Mouse (Mus musculus): ENCODE data around the gene Olfr543. TPM values are rescaled to one million over a fixed set of nuclear protein-coding genes. Genes with fewer than 3 reads are reported as not detected.
"Not testable (repeated sequence)": the region's sequence is repeated elsewhere in the genome, so short reads cannot be mapped to it uniquely, and the experiment has no call there.

The Olfr543 gene
- total and polyA plus RNA-seq, 2 experiments = not detected

DNA sequence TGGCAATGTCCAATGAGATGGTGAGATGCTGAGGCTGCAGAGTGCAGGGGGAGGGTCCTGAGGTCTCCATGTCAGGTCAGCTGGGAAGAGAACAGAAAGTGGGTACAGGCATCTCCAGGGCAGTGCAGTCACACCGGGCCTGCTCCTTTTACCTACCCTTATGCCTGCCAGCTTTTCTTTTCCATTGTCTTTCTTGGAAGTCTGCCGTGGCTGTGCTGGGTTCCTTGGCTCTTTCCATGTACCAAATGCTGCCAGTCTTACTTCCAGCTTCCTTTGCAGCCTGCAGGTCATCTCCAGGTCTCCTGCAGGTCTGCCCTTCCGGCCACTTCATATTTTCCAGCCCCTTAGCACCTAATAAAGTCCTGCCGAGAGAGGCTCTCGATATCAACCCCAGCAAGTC lies 20.5 kb upstream of the Olfr543 start:
- TF ChIP-seq CTCF (IDR thresholded peaks at IDR 0.05; ENCODE audit: low read depth, low read length) (no peak), POLR2A (IDR thresholded peaks at IDR 0.05; ENCODE audit: extremely low read depth, insufficient read depth, low read length) (no peak)
- Histone ChIP-seq H3K36me3 (ENCODE audit: control insufficient read depth, insufficient read depth, low read length) (no peaks in the 10 kb centered on the region), H3K9ac (ENCODE audit: low read depth, low read length) (no peak overlapping the region), H3K4me3 (ENCODE audit: insufficient read depth, low read depth, low read length) (no peak overlapping the region), H3K4me1 (ENCODE audit: control insufficient read depth, insufficient read depth, low read length) (no peaks in the 10 kb centered on the region), H3K79me2 (ENCODE audit: control insufficient read depth, insufficient read depth, low read length) (no peaks in the 10 kb centered on the region), H3K27me3 (ENCODE audit: control insufficient read depth, insufficient read depth, low read length) (peaks cover 3% of the 10 kb centered on the region; the same call in 1 of the 2 replicates), H3K27ac (replicated peaks; ENCODE audit: insufficient read depth, low read depth, low read length) (no peak overlapping the region)
- WGBS = 72% methylated on average over 5 of the region's 5 CpGs
- DNase-seq (ENCODE audit: extremely low read depth, low read depth, low spot score) = no peak

DNA sequence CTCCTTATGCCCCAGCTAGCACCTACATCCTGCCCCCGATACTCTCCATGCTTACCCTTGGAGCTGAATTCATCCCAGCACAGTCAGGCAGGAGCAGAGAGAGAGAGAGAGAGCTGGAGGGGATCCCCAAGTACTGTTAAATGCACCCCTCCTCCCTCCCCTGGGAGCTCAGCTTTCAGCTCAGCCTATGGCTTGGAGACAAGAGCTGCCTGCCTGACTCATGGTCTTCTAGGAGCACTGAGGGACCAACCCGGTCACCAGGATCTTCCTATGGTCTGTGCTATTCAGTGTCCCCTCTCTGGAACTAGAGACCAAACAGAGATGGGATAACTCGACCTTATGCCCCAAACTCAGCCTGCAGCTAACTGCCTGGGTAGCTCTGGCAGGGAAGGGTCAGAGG lies 18.0 kb upstream of the Olfr543 start, which contains the start of gene Olfr545:
Olfr545 (minus strand) TSS at position 101 of the 400 bp plus-strand sequence.
- 60% methylated on average over 3 of the region's 3 CpGs for WGBS
- TF ChIP-seq POLR2A (IDR thresholded peaks at IDR 0.05; ENCODE audit: extremely low read depth, insufficient read depth, low read length) = no peak
- TF ChIP-seq CTCF (IDR thresholded peaks at IDR 0.05; ENCODE audit: low read depth, low read length) = no peak
- peaks cover 3% of the 10 kb centered on the region; the same call in 1 of the 2 replicates for H3K27me3 ChIP-seq (ENCODE audit: control insufficient read depth, insufficient read depth, low read length)
- H3K4me1 ChIP-seq (ENCODE audit: control insufficient read depth, insufficient read depth, low read length) = no peaks in the 10 kb centered on the region
- no peaks in the 10 kb centered on the region for H3K79me2 ChIP-seq (ENCODE audit: control insufficient read depth, insufficient read depth, low read length)
- no peaks in the 10 kb centered on the region for H3K36me3 ChIP-seq (ENCODE audit: control insufficient read depth, insufficient read depth, low read length)
- H3K9ac ChIP-seq (ENCODE audit: low read depth, low read length) = no peak within 1 kb of the TSS
- no peak within 1 kb of the TSS for H3K27ac ChIP-seq (replicated peaks; ENCODE audit: insufficient read depth, low read depth, low read length)
- H3K4me3 ChIP-seq (ENCODE audit: insufficient read depth, low read depth, low read length) = no peak within 1 kb of the TSS
- no peak for DNase-seq (ENCODE audit: extremely low read depth, low read depth, low spot score)

DNA sequence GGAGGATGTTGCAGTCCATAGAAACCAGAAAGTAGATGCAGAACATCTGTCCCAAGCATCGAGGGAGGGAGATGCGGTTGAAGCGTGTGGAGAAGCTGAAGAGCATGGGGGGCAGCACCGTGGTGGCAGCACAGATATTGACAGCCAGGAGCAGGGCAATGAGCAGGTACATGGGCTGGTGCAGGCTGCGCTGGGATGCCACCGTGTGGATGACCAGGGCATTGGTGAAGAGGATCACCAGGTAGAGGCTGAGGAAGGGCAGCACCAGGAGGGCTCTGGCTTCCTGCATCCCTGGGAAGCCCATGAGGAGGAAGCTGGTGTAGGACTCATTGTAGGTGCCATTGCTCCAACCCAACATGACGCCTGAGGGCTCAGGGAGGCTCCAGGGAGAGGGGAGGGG lies 12.9 kb upstream of the Olfr543 start:
- not testable (repeated sequence) for H3K79me2 ChIP-seq (ENCODE audit: control insufficient read depth, insufficient read depth, low read length); H3K9ac ChIP-seq (ENCODE audit: low read depth, low read length); DNase-seq (ENCODE audit: extremely low read depth, low read depth, low spot score); H3K4me1 ChIP-seq (ENCODE audit: control insufficient read depth, insufficient read depth, low read length); H3K27ac ChIP-seq (replicated peaks; ENCODE audit: insufficient read depth, low read depth, low read length); H3K36me3 ChIP-seq (ENCODE audit: control insufficient read depth, insufficient read depth, low read length); H3K27me3 ChIP-seq (ENCODE audit: control insufficient read depth, insufficient read depth, low read length); H3K4me3 ChIP-seq (ENCODE audit: insufficient read depth, low read depth, low read length)
- 48% methylated on average over 7 of the region's 7 CpGs for WGBS

DNA sequence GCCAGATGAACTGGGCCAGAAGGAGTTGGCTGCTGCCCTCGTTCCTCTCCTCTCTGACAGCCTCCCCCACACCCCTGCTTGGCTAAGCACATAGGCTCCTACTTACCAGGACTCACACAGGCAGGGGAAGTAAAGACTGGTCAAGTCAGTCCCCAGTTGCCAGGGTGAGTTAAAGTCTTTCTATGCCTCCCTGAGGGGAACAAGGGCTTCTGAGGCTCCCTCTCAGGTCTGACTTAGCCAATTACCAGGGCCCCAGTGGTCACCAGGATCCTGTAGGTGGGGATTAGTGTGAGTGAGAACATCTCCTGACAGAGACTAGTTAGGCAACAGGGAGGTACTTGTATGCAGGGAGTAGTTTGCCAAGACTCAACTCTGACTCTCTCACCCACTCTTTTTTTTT lies 6.7 kb upstream of the Olfr543 start, which contains the start of gene Olfr544:
Olfr544 (minus strand) TSS at position 153 of the 400 bp plus-strand sequence.
- TF ChIP-seq POLR2A (IDR thresholded peaks at IDR 0.05; ENCODE audit: extremely low read depth, insufficient read depth, low read length) = no peak
- TF ChIP-seq CTCF (IDR thresholded peaks at IDR 0.05; ENCODE audit: low read depth, low read length) = no peak
- Histone ChIP-seq H3K9ac (ENCODE audit: low read depth, low read length) (no peak within 1 kb of the TSS), H3K27me3 (ENCODE audit: control insufficient read depth, insufficient read depth, low read length) (no peaks in the 10 kb centered on the region), H3K79me2 (ENCODE audit: control insufficient read depth, insufficient read depth, low read length) (no peaks in the 10 kb centered on the region), H3K36me3 (ENCODE audit: control insufficient read depth, insufficient read depth, low read length) (no peaks in the 10 kb centered on the region), H3K4me1 (ENCODE audit: control insufficient read depth, insufficient read depth, low read length) (no peaks in the 10 kb centered on the region), H3K27ac (replicated peaks; ENCODE audit: insufficient read depth, low read depth, low read length) (no peak within 1 kb of the TSS), H3K4me3 (ENCODE audit: insufficient read depth, low read depth, low read length) (no peak within 1 kb of the TSS)
- WGBS = 58% methylated on average over 1 of the region's 1 CpGs
- DNase-seq (ENCODE audit: extremely low read depth, low read depth, low spot score) = no peak

DNA sequence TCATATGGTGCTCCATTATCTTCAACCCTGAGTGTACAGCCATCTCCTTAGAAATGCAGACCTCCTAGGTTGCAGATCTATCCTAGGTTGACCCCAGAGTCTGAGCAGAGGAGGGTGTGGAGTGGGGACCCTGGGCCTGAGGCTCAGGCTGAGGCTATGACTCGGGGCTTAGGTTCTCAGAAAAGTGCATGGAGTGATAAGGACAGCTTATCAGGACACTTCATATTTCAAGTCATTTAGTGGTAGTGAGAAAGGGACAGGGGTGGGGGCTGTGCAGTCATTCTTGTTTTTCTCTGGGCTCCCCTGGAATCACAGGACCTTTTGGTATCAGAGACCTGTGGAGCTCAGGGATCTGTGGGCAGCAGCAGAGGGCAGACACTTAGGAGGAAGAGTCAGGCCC lies 4.6 kb upstream of the Olfr543 start:
- 70% methylated on average over 1 of the region's 1 CpGs for WGBS
- no peak for DNase-seq (ENCODE audit: extremely low read depth, low read depth, low spot score)

DNA sequence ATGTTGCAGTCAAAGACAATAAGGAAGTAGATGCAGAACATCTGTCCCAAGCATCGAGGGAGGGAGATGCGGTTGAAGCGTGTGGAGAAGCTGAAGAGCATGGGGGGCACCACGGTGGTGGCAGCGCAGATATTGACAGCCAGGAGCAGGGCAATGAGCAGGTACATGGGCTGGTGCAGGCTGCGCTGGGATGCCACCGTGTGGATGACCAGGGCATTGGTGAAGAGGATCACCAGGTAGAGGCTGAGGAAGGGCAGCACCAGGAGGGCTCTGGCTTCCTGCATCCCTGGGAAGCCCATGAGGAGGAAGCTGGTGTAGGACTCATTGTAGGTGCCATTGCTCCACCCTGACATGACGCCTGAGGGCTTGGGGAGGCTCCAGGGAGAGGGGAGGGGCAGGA lies 3.3 kb upstream of the Olfr543 start:
- not testable (repeated sequence) for H3K4me1 ChIP-seq (ENCODE audit: control insufficient read depth, insufficient read depth, low read length); H3K9ac ChIP-seq (ENCODE audit: low read depth, low read length); DNase-seq (ENCODE audit: extremely low read depth, low read depth, low spot score); H3K27me3 ChIP-seq (ENCODE audit: control insufficient read depth, insufficient read depth, low read length); H3K79me2 ChIP-seq (ENCODE audit: control insufficient read depth, insufficient read depth, low read length); H3K27ac ChIP-seq (replicated peaks; ENCODE audit: insufficient read depth, low read depth, low read length); H3K36me3 ChIP-seq (ENCODE audit: control insufficient read depth, insufficient read depth, low read length); H3K4me3 ChIP-seq (ENCODE audit: insufficient read depth, low read depth, low read length)
- 58% methylated on average over 8 of the region's 8 CpGs for WGBS

More for the DNA sequence above, 4.6 kb upstream of the Olfr543 start:
- no peaks in the 10 kb centered on the region for H3K79me2 ChIP-seq (ENCODE audit: control insufficient read depth, insufficient read depth, low read length)
- H3K9ac ChIP-seq (ENCODE audit: low read depth, low read length) = no peak overlapping the region
- H3K27me3 ChIP-seq (ENCODE audit: control insufficient read depth, insufficient read depth, low read length) = no peaks in the 10 kb centered on the region
- no peaks in the 10 kb centered on the region for H3K4me1 ChIP-seq (ENCODE audit: control insufficient read depth, insufficient read depth, low read length)
- H3K36me3 ChIP-seq (ENCODE audit: control insufficient read depth, insufficient read depth, low read length) = no peaks in the 10 kb centered on the region
- no peak overlapping the region for H3K27ac ChIP-seq (replicated peaks; ENCODE audit: insufficient read depth, low read depth, low read length)
- TF ChIP-seq CTCF (IDR thresholded peaks at IDR 0.05; ENCODE audit: low read depth, low read length) (no peak), POLR2A (IDR thresholded peaks at IDR 0.05; ENCODE audit: extremely low read depth, insufficient read depth, low read length) (no peak)
- no peak overlapping the region for H3K4me3 ChIP-seq (ENCODE audit: insufficient read depth, low read depth, low read length)
